Mouse (Mus musculus): ENCODE results near the gene Olfr1325.
A peak's percentile ranks its signal among the peaks of the same experiment; 100 is the strongest.
"Not testable (repeated sequence)": the region's sequence is repeated elsewhere in the genome, so short reads cannot be mapped to it uniquely, and the experiment has no call there.

Gene Olfr1325

DNA sequence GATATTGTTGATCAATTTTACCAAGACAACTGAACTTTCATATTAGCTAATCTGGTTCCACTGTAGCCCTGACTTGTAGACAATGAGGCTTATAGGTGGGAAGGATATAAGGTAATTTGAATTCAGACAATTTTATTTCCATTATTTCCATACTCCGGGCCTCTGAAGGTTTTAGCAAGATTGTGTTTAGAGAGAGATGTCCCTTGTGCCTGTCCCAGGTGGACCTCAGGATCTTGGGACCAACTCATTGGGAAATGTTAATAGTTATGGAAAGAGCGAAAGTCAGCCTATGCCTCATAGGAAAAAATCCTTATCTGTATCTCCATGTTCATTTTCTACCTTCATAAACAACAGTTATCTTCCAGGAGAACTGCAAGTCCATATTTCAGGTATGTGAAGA, at the start of gene Olfr1325:
TSS of gene Olfr1325 (plus strand) at position 301 of the 400 bp plus-strand sequence.
- no peak for DNase-seq (ENCODE audit: low spot score in 2 of 2)

DNA sequence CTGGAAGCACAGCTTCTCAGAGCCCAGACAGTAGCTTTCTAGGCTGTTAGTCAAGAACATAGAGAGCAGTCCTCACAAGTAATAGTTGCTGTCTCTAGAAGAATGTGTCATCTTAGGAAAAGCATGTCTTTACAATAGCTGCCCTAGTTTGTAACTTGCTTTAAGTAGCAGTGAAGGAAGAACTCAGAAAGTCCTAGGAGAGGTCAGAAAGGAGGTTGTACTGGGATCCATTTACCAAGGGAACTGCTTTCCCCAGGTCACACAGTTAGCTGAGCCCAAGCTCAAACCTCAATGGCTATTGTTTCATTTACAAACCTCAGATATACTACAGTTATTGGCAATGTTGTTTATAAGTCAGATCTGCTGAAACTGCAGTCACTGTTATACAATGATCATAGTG, 17.7 kb upstream of the Olfr1325 start, which contains the start of gene Olfr1326-ps1:
TSS of gene Olfr1326-ps1 (minus strand) at position 101 of the 400 bp plus-strand sequence.
- no peak for DNase-seq (ENCODE audit: low spot score in 2 of 2)

DNA sequence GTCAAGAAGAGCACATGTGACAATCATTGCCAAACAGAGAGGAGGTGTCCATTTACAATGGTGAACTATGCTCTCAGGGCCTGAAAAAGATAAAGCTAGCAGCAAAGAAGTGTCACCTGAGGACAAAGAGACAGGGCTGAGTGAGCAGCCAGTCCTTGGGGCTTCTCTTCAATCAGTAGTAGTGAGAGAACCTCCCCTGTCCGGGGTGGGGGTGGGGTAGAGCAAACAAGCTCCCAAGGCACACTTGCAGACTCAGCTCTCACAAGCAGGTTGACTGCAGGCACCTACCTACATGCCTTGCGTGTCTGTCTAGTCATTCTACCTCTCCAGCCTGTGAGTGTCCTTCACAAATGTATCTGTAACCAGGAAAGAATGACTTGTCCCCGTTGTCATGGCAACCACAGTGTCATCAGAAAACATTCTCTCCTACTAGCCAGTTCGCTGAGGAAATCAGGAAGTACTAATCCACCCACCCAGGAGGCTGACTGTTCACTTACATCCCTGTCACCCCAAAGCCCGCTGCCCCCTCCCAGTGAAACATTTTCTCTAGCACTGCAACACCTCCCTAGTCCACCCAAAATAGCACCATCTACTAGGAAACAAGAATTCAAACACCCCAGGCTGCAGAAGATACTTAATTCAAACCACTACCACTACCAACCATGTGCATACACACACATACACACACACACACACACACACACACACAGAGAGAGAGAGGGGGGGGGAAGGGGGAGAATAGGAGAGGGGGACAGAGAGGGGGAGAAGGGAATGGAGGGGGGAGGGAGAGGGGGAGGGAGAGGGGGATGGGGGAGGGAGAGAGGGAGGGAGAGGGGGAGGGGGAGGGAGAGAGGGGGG, 53.2 kb downstream of the Olfr1325 start, which contains the start of gene Gm5640:
TSS of gene Gm5640 (minus strand) at position 170 of the 858 bp plus-strand sequence.
- DNase-seq (ENCODE audit: low spot score in 2 of 2), result peak in 1 of 2 experiments; percentile 24

DNA sequence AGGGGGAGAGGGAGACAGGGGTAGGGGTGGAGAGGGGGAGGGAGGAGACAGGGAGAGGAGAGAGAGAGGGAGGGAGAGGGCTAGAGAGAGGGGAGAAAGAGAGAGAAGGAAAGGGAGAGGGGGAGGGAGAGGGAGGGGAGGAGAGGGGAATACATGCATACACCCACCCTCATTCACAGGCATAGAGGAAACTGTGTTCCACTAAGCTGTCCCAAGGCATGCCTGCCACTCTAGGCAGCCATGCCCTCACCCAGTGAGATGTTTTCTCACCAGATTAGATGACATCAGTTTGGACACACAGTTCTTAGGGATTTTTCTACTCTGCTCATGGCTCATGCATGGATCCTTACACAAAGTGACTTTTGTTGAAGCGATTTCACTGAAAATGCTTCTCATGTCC, 53.9 kb downstream of the Olfr1325 start:
- DNase-seq (ENCODE audit: low spot score in 2 of 2), result not testable (repeated sequence)

Data from frontal cortex, postnatal 10 days (tissue).